Mouse (Mus musculus) midbrain, embryonic 16.5 days (tissue): ENCODE results near the gene Pced1a. TPM values are rescaled to one million over a fixed set of nuclear protein-coding genes. Genes with fewer than 3 reads are reported as not detected.

Source experiments
- ATAC-seq: fragments of 200-750 bp; cut with Nextera tagmentation; 2 replicates; pipeline ENCODE4 v1.8.0; 2017; ENCODE audit warnings: moderate TSS enrichment
- H3K27ac ChIP-seq: fragments of 300-500 bp; sonication (generic); 2 replicates; pipeline ENCODE4 v1.5.1; 2014; ENCODE audit warnings: mild to moderate bottlenecking, low read length, mixed read lengths
- H3K27me3 ChIP-seq: fragments of 300-500 bp; sonication (generic); 2 replicates; pipeline ENCODE4 v1.6.1; 2014; ENCODE audit warnings: low read depth, low read length, mixed read lengths; ENCODE audit not compliant: control insufficient read depth, insufficient read depth
- H3K36me3 ChIP-seq: fragments of 300-500 bp; sonication (generic); 2 replicates; pipeline ENCODE4 v1.6.1; 2014; ENCODE audit warnings: mild to moderate bottlenecking, low read length, moderate library complexity, mixed read lengths; ENCODE audit not compliant: control insufficient read depth, insufficient read depth
- H3K4me1 ChIP-seq: fragments of 300-500 bp; sonication (generic); 2 replicates; pipeline ENCODE4 v1.6.1; 2014; ENCODE audit warnings: mild to moderate bottlenecking, low read length, mixed read lengths; ENCODE audit not compliant: control insufficient read depth, insufficient read depth
- H3K4me2 ChIP-seq: fragments of 300-500 bp; sonication (generic); 2 replicates; pipeline ENCODE4 v1.6.1; 2014; ENCODE audit warnings: mild to moderate bottlenecking, low read length, mixed read lengths
- H3K4me3 ChIP-seq: fragments of 300-500 bp; sonication (generic); 2 replicates; pipeline ENCODE4 v1.5.1; 2014; ENCODE audit warnings: low read depth, mild to moderate bottlenecking, low read length, moderate library complexity, mixed read lengths
- H3K9ac ChIP-seq: fragments of 300-500 bp; sonication (generic); 2 replicates; pipeline ENCODE4 v1.6.1; 2014; ENCODE audit warnings: low read depth, low read length, mixed read lengths
- H3K9me3 ChIP-seq: fragments of 300-500 bp; sonication (generic); replicated peaks from 2 replicates; pipeline ENCODE4 v1.6.1; 2014; ENCODE audit warnings: mild to moderate bottlenecking, low read length, mixed read lengths; ENCODE audit not compliant: control insufficient read depth, poor library complexity, severe bottlenecking
- WGBS: fragments of 180-500 bp; shearing (Covaris S2); extraction: QIAGEN DNeasy Blood & Tissue Kit; methylation state at CpG from one replicate; pipeline ENCODE4 v1.1.7; 2014; 5-methylcytosine and 5-hydroxymethylcytosine counted together
- polyA plus RNA-seq: library from polyadenylated mRNA; unstranded; fragments of >200 nt; fragmentation: Nextera tagmentation; extraction: Ambion mirVana; gene quantifications from 2 replicates; pipeline ENCODE4 v1.2.1, GENCODE M21; 2015

Gene Pced1a
- polyA plus RNA-seq, 1 experiment from 2014 or later, result 15.7 TPM

DNA sequence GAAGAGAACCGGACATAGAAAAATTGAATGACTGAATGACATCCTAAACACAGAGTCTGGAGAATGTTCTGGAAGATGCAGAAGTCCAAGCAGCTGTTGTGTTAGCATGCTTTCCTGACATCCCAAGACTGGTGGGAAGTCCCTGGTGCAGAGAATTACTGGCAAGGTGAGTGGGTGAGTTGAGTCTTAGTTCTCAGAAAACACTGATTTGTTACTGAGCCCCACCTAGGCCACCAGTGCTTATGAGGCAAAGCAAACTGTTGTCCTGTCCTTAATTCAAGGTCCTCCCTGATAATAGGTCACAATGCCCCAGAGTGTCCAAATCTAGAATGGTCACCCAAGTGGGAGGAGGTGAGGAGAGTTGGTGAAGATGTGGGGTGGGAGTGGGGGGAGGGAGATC is 19.6 kb downstream of the Pced1a start, which contains the start of the genes Gm28372 and 1700020A23Rik:
TSS of gene Gm28372 (plus strand) at position 301 of the 400 bp plus-strand sequence.
TSS of gene 1700020A23Rik (plus strand) at position 321 of the 400 bp plus-strand sequence.
- H3K4me2 ChIP-seq, result no peak within 1 kb of the TSS
- H3K36me3 ChIP-seq, result no peaks in the 10 kb centered on the region
- H3K27ac ChIP-seq, result no peak within 1 kb of the TSS
- no peaks in the 10 kb centered on the region for H3K27me3 ChIP-seq
- H3K9ac ChIP-seq, result no peak within 1 kb of the TSS
- 100% methylated on average over 1 of the region's 1 CpGs for WGBS
- no peak within 1 kb of the TSS for H3K4me3 ChIP-seq
- ATAC-seq, result no peak
- H3K9me3 ChIP-seq, result no peaks in the 10 kb centered on the region
- no peaks in the 10 kb centered on the region for H3K4me1 ChIP-seq

DNA sequence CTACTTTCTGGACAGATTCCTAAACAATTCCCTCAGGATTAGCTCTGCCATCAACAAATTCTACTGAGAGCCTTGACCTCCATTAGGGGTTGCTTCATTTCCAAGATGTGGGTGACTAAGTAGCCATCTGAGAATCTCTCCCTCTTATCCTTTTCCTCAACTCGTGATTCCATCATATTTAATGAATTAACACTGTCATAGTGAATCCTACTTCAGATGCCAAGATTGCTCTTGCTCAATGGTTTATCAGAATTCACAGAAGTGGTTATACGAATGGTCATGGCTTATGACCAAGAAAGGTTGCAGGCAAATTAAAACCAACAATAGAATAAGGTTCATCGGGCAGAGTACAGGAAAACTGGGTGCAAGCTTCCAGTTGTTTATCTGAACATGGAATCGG is 22.6 kb downstream of the Pced1a start:
- peaks cover 7% of the 10 kb centered on the region for H3K4me1 ChIP-seq
- no peak overlapping the region for H3K27ac ChIP-seq
- H3K9me3 ChIP-seq, result no peaks in the 10 kb centered on the region
- no peak overlapping the region for H3K4me3 ChIP-seq
- no peaks in the 10 kb centered on the region for H3K36me3 ChIP-seq
- 86% methylated on average over 4 of the region's 4 CpGs for WGBS
- no peak overlapping the region for H3K4me2 ChIP-seq
- no peak for ATAC-seq
- H3K27me3 ChIP-seq, result peaks cover 8% of the 10 kb centered on the region
- no peak overlapping the region for H3K9ac ChIP-seq

- no peaks in the 10 kb centered on the region for H3K9me3 ChIP-seq
- H3K9ac ChIP-seq, result no peak overlapping the region
- no peak overlapping the region for H3K4me3 ChIP-seq
- H3K27me3 ChIP-seq, result peaks cover 8% of the 10 kb centered on the region
- no peak overlapping the region for H3K27ac ChIP-seq
- ATAC-seq, result no peak
- 96% methylated on average over 1 of the region's 1 CpGs for WGBS
- H3K36me3 ChIP-seq, result no peaks in the 10 kb centered on the region
- peaks cover 10% of the 10 kb centered on the region for H3K4me1 ChIP-seq
- no peak overlapping the region for H3K4me2 ChIP-seq
Measured at GRCm38 (mm10) chr2:130400046-130400445, 24.5 kb downstream of the Pced1a start.

- H3K4me2 ChIP-seq, result peak overlapping the region; percentile 97
- H3K27me3 ChIP-seq, result peaks cover 8% of the 10 kb centered on the region
- 15% methylated on average over 14 of the region's 14 CpGs for WGBS
- H3K4me3 ChIP-seq, result peak overlapping the region; percentile 54
- 0 out of 2 replicates have a peak, but pooled peaks cover 2% of the 10 kb centered on the region for H3K36me3 ChIP-seq
- ATAC-seq, result no peak
- H3K4me1 ChIP-seq, result peaks cover 10% of the 10 kb centered on the region
- no peak overlapping the region for H3K9ac ChIP-seq
- no peak overlapping the region for H3K27ac ChIP-seq
- H3K9me3 ChIP-seq, result no peaks in the 10 kb centered on the region
Measured at GRCm38 (mm10) chr2:130398091-130398490, 26.4 kb downstream of the Pced1a start.

DNA sequence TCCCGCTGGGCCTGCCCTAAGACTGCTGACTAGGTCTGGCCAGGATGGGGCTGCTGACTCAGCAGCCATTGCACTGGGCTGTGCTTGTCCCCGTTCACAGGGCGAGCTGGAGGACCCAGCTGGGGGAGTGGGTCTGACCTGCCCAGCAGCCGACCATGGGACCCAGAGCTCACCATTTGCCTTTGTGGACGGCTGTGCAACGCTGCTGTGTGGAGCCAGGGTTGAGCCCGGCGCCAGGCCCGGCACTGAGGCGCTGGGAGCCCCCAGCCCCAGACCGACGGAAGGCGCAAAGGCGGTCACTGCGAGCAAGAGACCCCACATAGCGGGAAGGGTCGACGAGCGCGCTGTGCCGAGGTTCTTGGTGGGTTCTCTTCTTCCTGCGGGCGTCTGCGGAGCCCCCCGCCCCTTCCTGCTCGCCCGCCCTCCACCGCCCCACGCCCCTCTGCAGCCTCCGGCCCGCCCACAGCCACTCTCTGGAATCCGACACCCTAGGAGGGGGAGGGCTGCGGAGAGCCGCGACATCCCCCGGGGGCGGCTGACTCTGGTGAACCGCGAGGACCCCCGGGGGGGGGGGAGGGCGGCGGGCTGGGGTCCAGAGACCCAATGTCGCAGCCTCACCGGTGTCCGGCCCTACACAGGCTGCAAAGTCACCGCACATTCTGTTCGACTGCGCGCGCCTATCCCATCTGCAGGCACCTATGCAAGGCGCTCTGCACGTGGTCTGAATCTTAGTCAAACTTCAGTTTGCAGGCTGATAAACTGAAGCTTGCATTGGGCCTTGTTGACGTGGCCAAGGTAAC is 27.1 kb downstream of the Pced1a start, which contains the start of gene Cpxm1:
TSS of gene Cpxm1 (minus strand) at position 389 of the 800 bp plus-strand sequence.
- 0 out of 2 replicates have a peak, but pooled peaks cover 4% of the 10 kb centered on the region for H3K36me3 ChIP-seq
- H3K27me3 ChIP-seq, result peaks cover 8% of the 10 kb centered on the region
- peak within 1 kb of the TSS; percentile 54 for H3K4me3 ChIP-seq
- H3K27ac ChIP-seq, result no peak within 1 kb of the TSS
- H3K4me1 ChIP-seq, result peaks cover 10% of the 10 kb centered on the region
- peak within 1 kb of the TSS; percentile 97 for H3K4me2 ChIP-seq
- H3K9ac ChIP-seq, result peak within 1 kb of the TSS; percentile 69
- peak; percentile 77 for ATAC-seq
- no peaks in the 10 kb centered on the region for H3K9me3 ChIP-seq
- 1% methylated on average over 37 of the region's 53 CpGs for WGBS

DNA sequence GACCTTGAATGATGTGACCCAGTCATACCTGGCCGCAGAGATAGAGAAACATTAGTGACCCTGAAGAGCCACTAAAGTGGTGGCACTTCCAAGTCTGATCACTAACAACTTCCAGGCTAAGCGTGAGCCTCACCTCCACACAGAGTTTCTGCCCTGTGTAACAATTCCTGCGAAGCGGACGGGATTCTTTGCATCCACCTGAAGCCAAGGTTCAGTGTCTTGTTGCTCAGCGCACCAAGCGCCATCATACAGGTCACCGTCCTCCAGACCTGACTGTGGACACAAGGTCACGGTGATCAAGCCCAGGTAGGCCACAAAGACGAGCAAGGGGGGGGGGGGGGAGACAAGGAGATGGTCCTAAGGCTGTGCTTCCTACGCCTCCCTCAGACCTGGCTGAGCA is 28.8 kb downstream of the Pced1a start:
- no peaks in the 10 kb centered on the region for H3K9me3 ChIP-seq
- H3K27ac ChIP-seq, result no peak overlapping the region
- peaks cover 5% of the 10 kb centered on the region; the same call in 1 of the 2 replicates for H3K36me3 ChIP-seq
- H3K4me1 ChIP-seq, result peaks cover 10% of the 10 kb centered on the region
- no peak overlapping the region for H3K4me3 ChIP-seq
- no peak overlapping the region for H3K9ac ChIP-seq
- ATAC-seq, result no peak
- H3K27me3 ChIP-seq, result peaks cover 8% of the 10 kb centered on the region
- WGBS, result 90% methylated on average over 11 of the region's 11 CpGs
- no peak overlapping the region for H3K4me2 ChIP-seq

GRCm38 (mm10) chr2:130392836-130393235 is 31.7 kb downstream of the Pced1a start:
- no peak for ATAC-seq
- Histone ChIP-seq H3K9me3 (no peaks in the 10 kb centered on the region), H3K4me3 (no peak overlapping the region), H3K27me3 (no peaks in the 10 kb centered on the region), H3K36me3 (peaks cover 5% of the 10 kb centered on the region; the same call in 1 of the 2 replicates), H3K4me2 (no peak overlapping the region), H3K4me1 (peaks cover 10% of the 10 kb centered on the region), H3K9ac (no peak overlapping the region), H3K27ac (no peak overlapping the region)
- 96% methylated on average over 3 of the region's 3 CpGs for WGBS

DNA sequence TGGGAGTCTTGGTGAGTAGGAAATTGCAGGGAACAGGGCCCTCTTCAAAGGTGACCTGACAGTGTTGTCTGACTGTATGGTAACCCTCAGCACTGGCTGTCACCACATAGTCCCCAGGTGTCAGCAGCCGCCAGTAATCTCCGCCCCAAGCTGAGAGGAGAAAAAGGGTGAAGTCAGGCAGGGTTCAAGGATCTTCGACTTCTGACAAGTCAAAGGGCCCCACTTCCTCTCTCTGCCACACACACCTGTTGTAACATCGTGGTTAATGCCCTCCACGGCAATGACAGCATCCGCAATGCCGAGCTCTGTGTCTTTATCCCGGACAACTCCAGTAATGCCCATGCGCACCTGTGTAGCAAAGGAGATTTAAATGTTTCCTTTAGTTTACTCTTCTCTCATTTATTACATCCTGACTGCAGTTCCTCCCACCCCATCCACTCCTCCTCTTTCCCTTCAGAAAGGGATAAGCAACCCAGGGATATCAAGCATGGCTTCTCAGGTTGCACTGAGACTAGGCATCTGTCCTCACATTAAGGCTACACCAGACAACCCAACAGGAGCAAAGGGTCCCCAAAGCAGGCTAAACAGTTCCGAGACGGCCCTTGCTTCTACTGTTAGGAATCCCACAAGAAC is 33.4 kb downstream of the Pced1a start:
- Histone ChIP-seq H3K4me2 (no peak overlapping the region), H3K9me3 (no peaks in the 10 kb centered on the region), H3K27ac (no peak overlapping the region), H3K4me3 (no peak overlapping the region), H3K27me3 (no peaks in the 10 kb centered on the region), H3K9ac (no peak overlapping the region), H3K4me1 (no peaks in the 10 kb centered on the region), H3K36me3 (peaks cover 5% of the 10 kb centered on the region; the same call in 1 of the 2 replicates)
- 88% methylated on average over 11 of the region's 11 CpGs for WGBS
- no peak for ATAC-seq

GRCm38 (mm10) chr2:130388796-130389195 is 35.7 kb downstream of the Pced1a start:
- peaks cover 4% of the 10 kb centered on the region; the same call in 1 of the 2 replicates for H3K36me3 ChIP-seq
- WGBS, result 84% methylated on average over 2 of the region's 2 CpGs
- no peak overlapping the region for H3K4me2 ChIP-seq
- ATAC-seq, result no peak
- H3K9me3 ChIP-seq, result no peaks in the 10 kb centered on the region
- no peaks in the 10 kb centered on the region for H3K27me3 ChIP-seq
- no peak overlapping the region for H3K27ac ChIP-seq
- H3K9ac ChIP-seq, result no peak overlapping the region
- H3K4me1 ChIP-seq, result no peaks in the 10 kb centered on the region
- H3K4me3 ChIP-seq, result no peak overlapping the region
